Mouse (Mus musculus) intestine, postnatal 0 days (tissue): ENCODE results near the gene Hp. TPM values are rescaled to one million over a fixed set of nuclear protein-coding genes. Genes with fewer than 3 reads are reported as not detected.

Experiments
- ATAC-seq: fragments of 200-750 bp; cut with Nextera tagmentation; 2 replicates; pipeline ENCODE4 v1.8.0; 2017; ENCODE audit warnings: mild to moderate bottlenecking, moderate TSS enrichment, moderate library complexity
- H3K27ac ChIP-seq: fragments of 300-500 bp; sonication (generic); 2 replicates; pipeline ENCODE4 v1.5.1; 2014; ENCODE audit warnings: mild to moderate bottlenecking, low read depth, low read length, moderate library complexity
- H3K27me3 ChIP-seq: fragments of 300-500 bp; sonication (generic); replicated peaks from 2 replicates; pipeline ENCODE4 v1.6.1; 2014; ENCODE audit warnings: low read length, mixed read lengths; ENCODE audit not compliant: control insufficient read depth, insufficient read depth
- H3K36me3 ChIP-seq: fragments of 300-500 bp; sonication (generic); 2 replicates; pipeline ENCODE4 v1.6.1; 2014; ENCODE audit warnings: mild to moderate bottlenecking, moderate library complexity; ENCODE audit not compliant: control insufficient read depth, insufficient read depth
- H3K4me1 ChIP-seq: fragments of 300-500 bp; sonication (generic); replicated peaks from 2 replicates; pipeline ENCODE4 v1.6.1; 2014; ENCODE audit warnings: antibody characterized with exemption, low read length, mixed read lengths; ENCODE audit not compliant: control insufficient read depth, insufficient read depth
- H3K4me2 ChIP-seq: fragments of 300-500 bp; sonication (generic); replicated peaks from 2 replicates; pipeline ENCODE4 v1.6.1; 2014; ENCODE audit warnings: low read depth, mild to moderate bottlenecking, moderate library complexity
- H3K4me3 ChIP-seq: fragments of 300-500 bp; sonication (generic); 2 replicates; pipeline ENCODE4 v1.5.1; 2014; ENCODE audit warnings: low read depth, low read length
- H3K9ac ChIP-seq: fragments of 300-500 bp; sonication (generic); 2 replicates; pipeline ENCODE4 v1.6.1; 2014; ENCODE audit warnings: mild to moderate bottlenecking, low read depth, low read length
- H3K9me3 ChIP-seq: fragments of 300-500 bp; sonication (generic); 2 replicates; pipeline ENCODE4 v1.6.1; 2016; ENCODE audit warnings: mixed run types; ENCODE audit not compliant: control insufficient read depth
- CTCF ChIP-seq: sonication (generic); IDR thresholded peaks from 2 replicates; pipeline ENCODE4 v1.5.1; 2016; ENCODE audit warnings: low read depth, mild to moderate bottlenecking, control low read depth, antibody characterized with exemption, moderate library complexity
- WGBS: fragments of 180-500 bp; shearing (Covaris S2); extraction: QIAGEN DNeasy Blood & Tissue Kit; methylation state at CpG from one replicate; pipeline ENCODE4 v1.1.7; 2014; 5-methylcytosine and 5-hydroxymethylcytosine counted together
- polyA plus RNA-seq: library from polyadenylated mRNA; unstranded; fragments of >200 nt; fragmentation: Nextera tagmentation; extraction: Ambion mirVana; gene quantifications from 2 replicates; pipeline ENCODE4 v1.2.1, GENCODE M21; 2015

The Hp gene
- polyA plus RNA-seq, 1 experiment from 2014 or later: 0.47 TPM

DNA sequence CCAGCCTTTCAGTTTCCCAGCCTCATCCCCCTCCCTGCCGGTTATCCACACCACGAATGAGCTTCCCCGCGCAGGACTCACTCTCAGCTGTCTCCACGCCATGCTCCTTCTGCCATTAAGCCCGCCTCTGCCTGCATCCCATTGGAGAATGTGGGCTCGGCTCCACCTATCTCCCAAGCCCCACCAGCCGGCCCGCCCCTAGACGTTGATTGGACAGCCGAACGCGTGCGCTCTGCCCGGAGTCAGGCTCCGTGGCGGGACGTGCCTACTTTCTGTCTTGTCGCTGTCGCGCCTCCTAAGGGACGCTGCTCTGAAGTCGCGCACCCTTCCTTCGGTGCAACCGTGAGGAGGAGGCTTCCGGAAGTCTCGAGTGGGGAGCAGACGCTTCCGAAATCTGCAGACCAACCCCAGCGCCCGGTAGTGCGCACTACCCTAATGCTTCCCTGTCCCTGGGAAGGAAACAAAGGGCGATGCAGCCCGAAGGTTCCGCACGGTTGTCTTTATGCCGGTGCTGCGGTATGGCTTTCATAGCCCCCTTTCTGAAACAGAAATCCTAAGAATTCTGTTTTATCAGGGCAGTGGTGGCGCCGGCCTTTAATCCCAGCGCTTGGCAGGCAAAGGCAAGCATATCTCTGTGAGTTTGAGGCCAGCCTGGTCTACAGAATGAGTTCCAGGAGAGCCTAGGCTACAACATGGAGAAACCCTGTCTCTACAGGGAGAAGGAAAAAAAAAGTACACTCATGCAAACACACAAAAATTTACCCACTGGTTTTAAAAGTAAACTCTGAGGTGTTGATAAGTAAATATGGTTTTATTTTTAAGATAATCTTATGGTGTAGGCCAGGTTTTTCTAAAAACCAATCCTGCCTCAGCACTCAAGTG, 29.5 kb upstream of the Hp start, which contains the start of gene Dhodh:
TSS of gene Dhodh (minus strand) at position 403 of the 882 bp plus-strand sequence.
- peak; percentile 99 for ATAC-seq
- Histone ChIP-seq H3K27ac (peak within 1 kb of the TSS; percentile 97), H3K4me2 (peak within 1 kb of the TSS; percentile 89), H3K4me3 (peak within 1 kb of the TSS; percentile 65), H3K9me3 (no peaks in the 10 kb centered on the region), H3K27me3 (0 out of 2 replicates have a peak, but pooled peaks cover 3% of the 10 kb centered on the region), H3K4me1 (peaks cover 3% of the 10 kb centered on the region; the same call in 1 of the 2 replicates), H3K9ac (peak within 1 kb of the TSS; percentile 73), H3K36me3 (peaks cover 5% of the 10 kb centered on the region; the same call in 1 of the 2 replicates)
- TF ChIP-seq CTCF: peak; percentile 49
- WGBS: under 1% methylated on average over 42 of the region's 42 CpGs

DNA sequence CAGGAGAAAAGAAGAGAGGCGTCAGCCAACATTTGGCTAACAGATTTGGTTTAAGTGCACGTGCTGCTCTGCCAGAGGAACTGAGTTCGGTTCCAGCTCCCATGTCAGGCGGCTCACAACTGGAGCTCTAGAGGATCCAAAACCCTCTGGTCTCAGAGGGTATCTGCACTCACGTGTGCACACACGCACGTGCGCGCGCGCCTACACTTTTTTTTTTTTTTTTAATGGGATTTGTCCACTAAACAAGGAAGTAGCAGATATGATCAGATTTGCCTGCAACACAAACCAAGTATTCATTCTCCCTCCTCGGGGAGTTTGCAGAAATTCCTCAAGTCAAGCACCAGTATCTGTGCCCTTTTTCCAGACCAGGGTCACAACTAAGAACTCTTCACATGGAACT, 28.7 kb upstream of the Hp start:
- TF ChIP-seq CTCF: no peak
- no peaks in the 10 kb centered on the region for H3K9me3 ChIP-seq
- H3K4me1 ChIP-seq: peaks cover 3% of the 10 kb centered on the region; the same call in 1 of the 2 replicates
- H3K27ac ChIP-seq: no peak overlapping the region
- peak overlapping the region; percentile 89 for H3K4me2 ChIP-seq
- H3K4me3 ChIP-seq: peak overlapping the region; percentile 65
- 12% methylated on average over 12 of the region's 12 CpGs for WGBS
- ATAC-seq: no peak
- H3K27me3 ChIP-seq: no peaks in the 10 kb centered on the region
- H3K36me3 ChIP-seq: peaks cover 14% of the 10 kb centered on the region; the same call in 1 of the 2 replicates
- peak overlapping the region; percentile 73 for H3K9ac ChIP-seq

DNA sequence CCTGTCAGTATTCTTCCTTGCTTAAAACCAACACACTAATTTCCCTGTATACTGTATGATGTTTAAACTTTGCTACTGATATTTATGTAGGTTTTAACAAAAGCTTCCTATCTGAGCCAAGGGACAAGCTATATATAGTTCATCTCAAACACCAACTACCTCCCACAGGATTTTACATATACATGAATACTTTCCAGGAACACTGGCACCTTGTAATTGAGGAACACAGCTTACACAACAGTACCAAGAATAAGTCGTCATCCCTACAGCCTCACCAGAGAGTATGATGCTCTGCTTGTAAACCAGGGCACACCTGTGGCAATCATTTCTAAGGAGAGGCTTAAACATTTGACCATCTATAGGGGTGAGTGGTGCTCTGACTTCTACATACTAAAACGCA, 27.8 kb upstream of the Hp start:
- H3K9ac ChIP-seq: no peak overlapping the region
- 83% methylated on average over 2 of the region's 2 CpGs for whole genome bisulfite sequencing
- H3K27me3 ChIP-seq: no peaks in the 10 kb centered on the region
- H3K9me3 ChIP-seq: no peaks in the 10 kb centered on the region
- no peak overlapping the region for H3K27ac ChIP-seq
- no peak for ATAC-seq
- TF ChIP-seq CTCF: no peak
- peaks cover 21% of the 10 kb centered on the region; the same call in 1 of the 2 replicates for H3K36me3 ChIP-seq
- no peak overlapping the region for H3K4me2 ChIP-seq
- peaks cover 3% of the 10 kb centered on the region; the same call in 1 of the 2 replicates for H3K4me1 ChIP-seq
- no peak overlapping the region for H3K4me3 ChIP-seq

DNA sequence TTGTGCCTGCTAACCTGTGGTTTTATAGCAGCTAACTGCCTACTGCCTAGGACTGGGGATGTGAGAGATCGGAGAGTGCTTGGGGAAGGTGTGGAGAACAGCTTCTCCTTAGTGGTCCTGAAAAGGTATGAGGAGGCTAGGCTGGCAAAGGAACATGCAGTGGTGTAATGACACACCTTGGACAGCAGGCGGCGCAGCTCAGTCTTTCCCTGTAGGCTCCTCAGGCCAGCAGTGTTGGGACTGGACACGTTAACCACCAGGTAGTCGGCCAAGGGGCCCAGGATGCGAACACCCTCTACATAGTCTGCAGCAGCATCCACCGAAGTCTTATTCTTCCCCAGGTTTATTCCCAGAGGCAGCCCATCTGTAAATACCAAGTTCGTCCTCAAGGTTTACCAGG, 16.9 kb upstream of the Hp start:
- no peaks in the 10 kb centered on the region for H3K9me3 ChIP-seq
- no peak overlapping the region for H3K27ac ChIP-seq
- WGBS: 53% methylated on average over 8 of the region's 8 CpGs
- peaks cover 35% of the 10 kb centered on the region for H3K36me3 ChIP-seq
- peak; percentile 92 for TF ChIP-seq CTCF
- no peak overlapping the region for H3K4me2 ChIP-seq
- H3K4me1 ChIP-seq: no peaks in the 10 kb centered on the region
- H3K27me3 ChIP-seq: no peaks in the 10 kb centered on the region
- no peak overlapping the region for H3K4me3 ChIP-seq
- ATAC-seq: no peak
- no peak overlapping the region for H3K9ac ChIP-seq

DNA sequence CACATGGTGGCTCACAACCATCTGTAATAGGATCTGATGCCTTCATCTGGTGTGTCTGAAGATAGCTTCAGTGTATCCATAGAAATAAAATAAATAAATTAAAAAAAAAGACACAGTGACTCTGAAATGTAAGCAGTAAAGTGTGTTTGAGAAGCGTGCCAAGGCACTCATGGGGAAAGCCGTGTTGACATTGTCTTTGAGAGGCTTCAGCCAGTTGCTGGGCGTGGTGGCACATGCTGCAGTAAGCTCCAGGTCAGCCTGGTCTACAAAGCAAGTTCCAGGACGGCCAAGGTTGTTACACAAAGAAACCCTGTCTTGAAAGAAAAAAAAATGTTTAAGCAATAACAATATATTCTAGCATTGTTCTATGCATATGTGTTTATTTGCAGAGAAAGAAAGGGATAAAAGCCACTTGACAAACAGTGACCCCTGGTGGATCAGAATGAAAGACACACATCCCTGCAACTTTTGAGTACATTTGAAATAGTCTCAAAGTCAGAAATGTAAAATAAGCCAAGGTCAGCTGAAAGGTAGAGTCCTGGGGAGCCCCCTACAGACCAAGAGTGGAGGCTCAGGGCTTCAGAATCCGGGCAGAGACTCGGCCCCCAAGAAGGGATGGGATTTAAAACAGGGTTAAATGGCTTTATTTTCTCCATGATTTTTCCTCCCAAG, 14.3 kb upstream of the Hp start:
- TF ChIP-seq CTCF: peak; percentile 69
- 57% methylated on average over 6 of the region's 6 CpGs for WGBS
- no peak overlapping the region for H3K9ac ChIP-seq
- no peak overlapping the region for H3K4me2 ChIP-seq
- H3K36me3 ChIP-seq: peaks cover 26% of the 10 kb centered on the region; the same call in 1 of the 2 replicates
- no peaks in the 10 kb centered on the region for H3K9me3 ChIP-seq
- H3K4me3 ChIP-seq: no peak overlapping the region
- no peaks in the 10 kb centered on the region for H3K4me1 ChIP-seq
- H3K27me3 ChIP-seq: no peaks in the 10 kb centered on the region
- no peak overlapping the region for H3K27ac ChIP-seq
- ATAC-seq: no peak

DNA sequence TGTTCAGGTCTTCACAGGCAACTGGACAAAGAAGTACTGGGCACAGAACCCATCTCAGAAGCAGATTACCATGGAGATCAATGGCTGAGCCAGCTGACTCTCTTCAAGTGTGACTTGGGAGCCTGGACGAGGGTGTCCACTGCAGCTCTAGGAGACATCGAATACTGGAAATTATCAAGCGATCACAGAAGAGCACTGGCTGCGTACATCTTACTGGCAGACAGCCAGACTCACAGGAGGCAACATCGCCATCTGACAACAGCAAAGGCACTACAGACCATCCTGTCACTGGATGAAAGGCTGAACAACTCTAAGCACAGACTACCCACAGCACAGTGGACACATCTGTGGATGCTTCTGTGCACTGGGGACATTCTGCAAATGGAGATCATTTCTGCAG, 13.2 kb upstream of the Hp start:
- Histone ChIP-seq H3K9ac (no peak overlapping the region), H3K27me3 (no peaks in the 10 kb centered on the region), H3K9me3 (no peaks in the 10 kb centered on the region), H3K4me1 (no peaks in the 10 kb centered on the region), H3K36me3 (peaks cover 26% of the 10 kb centered on the region; the same call in 1 of the 2 replicates), H3K4me2 (no peak overlapping the region), H3K27ac (no peak overlapping the region), H3K4me3 (no peak overlapping the region)
- ATAC-seq: no peak
- 85% methylated on average over 5 of the region's 5 CpGs for WGBS
- TF ChIP-seq CTCF: no peak
